Mouse (Mus musculus): ENCODE measurements around the gene Stmn1.

Gene Stmn1

DNA sequence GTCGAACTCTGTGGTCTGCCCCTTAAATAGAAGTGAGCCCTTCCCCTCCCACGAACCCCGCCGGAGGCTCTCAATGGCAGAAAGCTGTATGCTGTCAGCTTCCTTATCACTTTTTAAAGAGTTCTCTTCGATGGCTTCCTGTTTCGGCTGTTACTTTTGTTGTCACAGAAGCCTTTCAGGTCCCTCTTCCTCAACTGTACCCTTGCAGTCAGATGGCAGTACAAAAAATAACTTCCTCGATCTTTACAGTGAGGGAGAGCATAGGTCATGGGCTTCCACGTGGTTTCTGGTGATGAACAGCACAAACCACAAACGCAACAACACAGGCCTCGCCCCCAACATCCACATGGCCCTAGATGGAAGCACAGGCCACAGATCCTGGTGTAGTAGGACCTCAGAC, 7.8 kb upstream of the Stmn1 start:
- peak; percentile 77 to 79 for DNase-seq

DNA sequence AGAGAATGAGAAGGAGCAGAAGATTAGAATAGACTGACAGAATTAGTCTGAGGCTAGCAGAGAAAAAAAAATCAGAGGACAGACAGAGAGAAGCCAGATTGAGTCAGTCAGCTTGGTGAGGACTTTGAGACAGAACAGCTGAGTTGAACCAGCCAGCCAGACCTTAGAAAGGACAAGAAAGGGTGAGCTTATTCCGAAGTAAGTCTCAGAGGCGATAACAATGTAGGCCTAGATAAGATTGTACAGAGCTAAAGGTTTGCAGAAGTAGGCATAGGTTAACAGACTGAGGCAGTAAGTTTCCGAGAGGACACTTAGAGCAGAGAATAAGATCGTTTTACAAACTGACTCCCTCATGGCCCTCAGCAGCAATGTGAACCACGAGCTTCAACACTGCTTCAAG, 6.9 kb upstream of the Stmn1 start:
- DNase-seq = no peak

DNA sequence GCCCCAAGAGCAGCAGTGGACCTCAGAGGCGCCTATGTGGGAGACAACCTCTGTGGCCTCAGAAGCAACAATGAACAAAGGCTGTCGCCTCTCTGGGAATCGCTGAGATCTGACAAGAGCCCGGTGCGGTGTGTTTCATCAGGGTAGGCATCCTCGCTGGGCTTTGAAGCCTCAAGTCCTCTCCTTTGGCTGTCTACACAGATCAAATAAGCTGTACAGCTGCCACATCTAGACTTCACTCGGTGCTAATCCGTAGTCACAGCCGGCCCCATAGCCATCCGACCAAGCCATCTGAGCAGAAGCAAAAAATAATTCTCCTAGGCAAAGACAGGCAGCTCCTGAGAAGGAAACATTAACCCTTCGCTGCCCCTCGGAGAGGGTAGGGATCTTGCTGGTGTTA, 2.3 kb upstream of the Stmn1 start:
- no peak for DNase-seq

DNA sequence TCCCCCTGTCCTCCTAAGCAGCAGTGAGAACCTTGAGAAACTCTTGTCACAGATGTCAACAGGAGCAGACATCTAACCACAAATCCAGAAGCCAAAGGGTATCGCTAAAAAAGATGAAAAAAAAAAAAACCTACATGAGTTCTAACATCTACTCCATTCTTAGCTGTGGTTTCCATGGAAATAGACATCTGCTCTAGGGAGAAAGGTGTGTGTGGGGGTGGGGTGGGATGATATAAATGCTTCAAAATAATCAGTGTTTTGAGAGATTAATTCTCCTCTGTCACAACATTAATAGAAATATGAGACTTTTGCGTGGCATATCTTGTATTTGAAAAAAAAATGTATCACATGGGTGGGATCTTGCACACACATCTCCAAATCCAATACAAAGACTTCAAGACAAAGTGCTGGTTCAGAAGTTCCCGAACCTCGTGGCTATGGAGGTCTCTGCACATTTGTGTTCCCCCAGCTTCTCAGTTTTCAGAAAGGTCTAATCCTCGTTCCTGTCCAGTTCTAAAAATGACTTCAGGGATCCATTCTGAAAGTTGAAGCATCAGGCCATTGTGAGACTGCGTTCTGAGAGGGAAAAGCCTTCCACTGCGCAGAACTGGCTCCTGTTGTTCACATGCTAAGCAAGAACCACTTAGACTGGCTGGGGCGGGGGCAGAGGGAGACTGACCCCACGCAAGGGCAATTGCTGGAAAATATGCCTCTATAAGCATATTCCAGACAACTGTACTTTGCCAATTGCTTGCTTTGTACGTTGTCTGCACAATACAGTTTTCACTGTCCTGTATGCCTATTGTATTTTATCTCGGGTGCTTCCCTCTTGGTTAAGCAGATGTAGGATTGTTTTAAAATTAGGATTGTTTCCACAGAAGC, 1.5 kb upstream of the Stmn1 start:
- DNase-seq = no peak

DNA sequence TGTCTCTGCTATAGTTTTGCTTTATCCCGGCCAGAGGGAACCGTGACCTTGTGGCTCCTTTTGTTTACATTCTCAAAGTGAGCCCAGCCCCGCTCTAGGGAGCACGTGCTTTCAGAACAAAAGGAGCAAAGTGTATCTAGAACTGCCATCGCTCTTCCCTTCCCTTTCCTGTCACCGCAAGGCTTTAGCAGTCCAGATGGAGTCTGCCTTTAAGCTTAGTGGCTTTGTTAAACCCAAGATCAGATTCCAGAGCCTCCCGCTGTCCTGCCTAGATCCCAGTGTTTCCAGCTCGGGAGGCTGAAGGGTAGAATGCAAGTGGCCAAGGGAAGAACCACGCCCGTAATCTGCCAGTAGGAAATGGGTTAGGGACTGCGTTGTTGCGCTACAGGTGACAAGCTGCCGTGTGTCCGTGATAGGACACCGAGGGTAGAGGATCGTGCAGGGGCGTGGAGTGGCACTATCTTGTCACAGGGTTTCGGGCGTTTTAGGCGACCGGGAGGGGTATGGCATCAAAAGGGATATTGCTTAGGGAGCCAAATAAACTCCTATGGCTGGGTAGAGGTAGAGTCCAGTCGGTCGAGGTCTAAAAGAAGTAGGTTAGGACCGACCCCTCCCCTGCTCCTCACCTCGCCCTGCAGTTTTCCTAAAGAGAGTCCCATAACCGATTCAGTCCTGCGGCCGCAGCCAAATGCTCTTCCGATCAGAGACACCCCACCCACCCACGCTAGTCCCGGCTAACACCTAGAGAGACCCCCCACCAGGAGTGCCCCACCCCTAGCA, 495 bp upstream of the Stmn1 start:
- DNase-seq = peak; percentile 28 to 37

DNA sequence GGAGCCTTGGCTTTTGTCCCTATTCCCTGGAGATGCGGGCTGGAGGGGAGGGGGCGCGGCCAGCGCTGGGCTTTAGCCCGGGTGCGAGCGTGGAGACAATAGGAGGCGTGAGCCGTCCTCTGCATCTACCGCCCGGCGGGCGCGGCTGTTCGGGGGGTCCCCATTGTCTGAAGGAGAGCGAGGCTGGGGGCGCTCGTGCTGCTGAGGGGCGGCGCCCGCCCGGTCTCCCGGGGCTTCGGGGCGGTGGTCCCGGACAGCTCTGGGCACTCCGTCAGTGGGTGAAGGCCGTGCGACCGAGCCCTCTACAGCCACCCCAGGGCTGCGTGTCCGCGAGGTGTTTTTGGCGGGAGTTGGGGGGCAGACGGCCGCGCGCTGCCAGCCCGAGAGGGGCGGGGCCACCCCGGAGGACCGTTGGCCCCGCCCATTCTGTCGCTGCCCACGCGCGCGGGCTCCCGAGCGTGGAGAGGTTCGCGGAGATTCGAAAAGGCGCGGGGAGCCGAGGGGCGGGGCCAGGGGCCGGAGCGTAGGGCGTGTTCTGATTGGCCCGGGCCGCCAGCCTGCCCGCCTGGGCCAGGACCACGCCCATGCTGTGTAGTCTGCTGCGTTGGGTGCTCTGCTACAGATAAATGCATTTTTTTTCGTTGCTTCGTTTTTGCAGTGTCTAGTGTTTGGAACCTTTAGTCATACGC, 602 bp downstream of the Stmn1 start:
- DNase-seq = peak; percentile 99

DNA sequence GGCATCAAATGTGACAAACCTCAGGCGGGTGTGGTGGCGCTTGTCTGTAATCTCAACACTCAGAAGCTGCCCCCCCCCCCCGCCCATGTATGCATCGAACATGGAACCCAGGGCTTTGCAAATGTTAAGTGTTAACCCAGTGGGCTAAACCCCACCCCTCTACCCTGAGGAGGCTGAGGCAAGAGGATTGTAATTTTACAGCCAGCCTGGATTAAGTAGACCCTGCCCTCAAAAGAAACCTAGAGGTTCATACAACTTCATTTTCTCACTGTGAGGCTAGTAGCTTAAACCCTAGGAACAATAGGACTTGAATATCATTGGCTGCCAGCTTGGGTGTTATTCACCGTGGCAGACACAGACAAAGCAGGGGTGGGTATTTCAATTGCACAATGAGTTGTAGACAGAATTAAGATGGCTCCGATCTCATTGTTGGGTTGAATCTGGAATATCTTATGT, 1.2 kb downstream of the Stmn1 start:
- no peak for DNase-seq

DNA sequence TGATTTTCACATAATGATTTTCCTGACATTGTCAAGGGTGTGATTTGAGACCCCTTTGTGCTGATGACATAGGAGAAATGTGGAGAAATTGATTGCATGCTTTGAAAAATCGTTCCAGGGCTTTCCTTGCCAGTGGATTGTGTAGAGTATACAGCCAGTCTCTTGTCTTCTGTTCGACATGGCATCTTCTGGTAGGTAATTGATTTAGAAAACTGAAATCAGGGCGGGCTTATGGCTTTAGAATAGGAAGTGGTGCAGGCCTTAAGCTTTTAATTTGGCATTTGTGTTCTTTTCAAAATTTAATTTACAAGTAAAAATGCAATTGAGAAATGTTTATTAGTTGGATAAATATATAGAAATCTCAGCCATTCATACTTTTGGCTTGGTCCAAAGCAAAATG, 1.9 kb downstream of the Stmn1 start:
- DNase-seq = no peak

DNA sequence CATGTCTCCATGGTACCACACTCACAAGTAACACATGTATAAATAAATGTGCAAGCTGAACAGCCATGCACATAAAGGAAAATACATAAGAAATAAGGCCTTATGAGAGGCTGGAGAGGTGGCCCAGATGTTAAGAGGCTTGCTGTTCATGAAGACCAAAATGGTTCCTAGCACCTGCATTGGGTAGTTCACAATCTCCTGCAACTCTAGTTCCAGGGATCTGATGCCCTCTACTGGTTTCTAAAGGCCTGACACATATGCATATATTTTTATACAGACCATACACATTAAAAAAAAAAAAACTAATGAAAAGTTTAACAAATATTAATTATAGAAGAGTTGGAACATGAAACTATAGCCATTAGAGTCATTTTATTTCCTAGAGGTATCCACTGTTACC, 3.3 kb downstream of the Stmn1 start:
- no peak for DNase-seq

DNA sequence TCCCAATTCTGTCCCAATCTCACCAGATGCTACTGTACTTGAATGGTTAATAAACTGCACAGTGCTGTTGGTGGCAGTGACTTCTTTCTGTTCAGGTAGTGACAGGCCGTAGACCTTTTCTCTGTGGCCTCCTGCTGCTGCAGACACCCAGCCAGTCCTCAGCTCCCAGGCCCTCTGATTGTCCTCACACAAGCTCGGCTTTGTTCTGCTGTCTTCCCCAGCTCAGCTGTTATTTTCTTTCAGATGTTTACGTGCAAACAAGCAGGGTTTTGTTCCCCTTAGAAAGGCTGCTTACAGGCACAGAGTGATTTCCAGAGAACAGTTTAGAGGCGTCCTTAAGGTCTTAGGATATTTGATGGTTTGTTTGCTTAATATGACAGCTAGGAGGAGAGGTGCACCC, 5.6 kb downstream of the Stmn1 start:
- no peak for DNase-seq

DNA sequence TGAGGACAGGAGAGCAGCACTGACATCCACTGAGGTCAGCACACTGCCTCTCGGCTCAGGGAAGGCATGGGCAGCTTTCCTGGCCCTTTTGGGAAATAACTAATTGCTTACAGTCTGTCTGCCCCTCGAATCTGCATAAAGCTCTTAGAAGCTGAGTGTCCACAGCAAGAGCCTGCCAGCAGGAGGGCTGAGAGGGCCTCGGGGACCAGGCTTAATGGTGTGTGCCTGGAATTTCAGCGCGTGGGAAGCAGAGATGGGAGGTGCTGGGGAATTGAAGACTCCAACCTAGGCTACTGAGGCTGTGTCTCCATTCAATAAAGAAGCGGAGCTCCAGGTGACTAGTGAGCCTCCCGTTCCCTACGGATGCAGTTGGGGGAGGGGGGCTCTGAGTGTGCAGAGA, 6.1 kb downstream of the Stmn1 start:
- DNase-seq = no peak

DNA sequence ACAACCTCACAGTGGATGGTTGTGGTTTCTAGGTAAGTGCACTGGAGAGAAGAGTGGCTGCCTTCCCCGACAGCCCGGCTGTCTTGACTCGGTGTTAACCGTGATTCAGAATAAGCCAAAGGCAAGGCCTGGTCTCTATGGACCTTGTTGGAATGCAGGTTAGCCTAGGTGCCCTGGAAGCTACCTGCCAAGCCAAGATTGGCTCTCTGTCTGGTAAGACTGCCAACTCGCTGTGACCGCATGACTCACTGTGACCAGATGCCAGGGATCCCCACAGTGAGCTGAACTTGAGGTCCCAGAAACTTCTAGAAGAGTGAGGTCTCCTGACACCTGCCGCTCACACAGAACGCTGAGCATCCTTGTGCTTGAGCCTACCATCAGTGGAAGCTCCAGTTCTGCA, 8.8 kb downstream of the Stmn1 start:
- DNase-seq = no peak

DNA sequence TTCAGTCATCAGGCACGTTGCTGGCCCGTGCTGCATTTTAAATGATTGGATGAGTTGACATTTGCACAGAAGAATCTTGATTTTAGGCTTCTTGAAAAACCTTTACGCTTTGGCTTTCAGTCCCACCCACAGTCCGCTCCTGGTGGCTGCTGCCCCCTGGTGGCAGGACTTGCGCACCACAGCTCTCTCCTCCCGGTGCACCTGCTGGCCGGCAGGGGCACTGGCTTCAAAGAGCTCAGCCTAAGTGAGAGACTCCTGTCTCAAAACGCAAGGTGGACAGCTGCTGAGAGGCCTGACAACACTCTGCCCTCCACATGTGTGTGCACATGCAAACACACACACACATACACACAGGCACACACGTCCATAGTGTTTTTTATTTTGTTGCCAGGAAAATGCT, 9.9 kb downstream of the Stmn1 start:
- DNase-seq = peak; percentile 98

DNA sequence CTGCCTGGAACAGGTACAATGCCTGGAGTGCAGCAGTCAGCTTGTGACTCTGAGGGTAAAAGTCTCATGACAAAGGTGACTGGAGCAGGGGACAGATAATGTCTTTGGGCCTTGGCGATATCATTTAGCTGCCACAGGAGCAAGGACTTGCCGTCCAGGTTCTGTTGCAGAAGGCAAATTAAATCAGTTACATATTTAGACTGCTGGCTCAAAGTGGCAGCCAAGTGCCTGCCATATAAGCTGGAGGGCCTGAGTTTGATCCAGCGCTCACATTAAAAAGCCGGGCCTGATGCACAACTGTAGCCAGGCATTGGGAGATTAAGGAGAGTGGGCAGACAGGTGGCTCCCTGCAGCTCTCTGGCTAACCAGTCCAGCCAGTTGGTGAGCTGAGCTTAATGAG, 11.7 kb downstream of the Stmn1 start:
- DNase-seq = no peak

DNA sequence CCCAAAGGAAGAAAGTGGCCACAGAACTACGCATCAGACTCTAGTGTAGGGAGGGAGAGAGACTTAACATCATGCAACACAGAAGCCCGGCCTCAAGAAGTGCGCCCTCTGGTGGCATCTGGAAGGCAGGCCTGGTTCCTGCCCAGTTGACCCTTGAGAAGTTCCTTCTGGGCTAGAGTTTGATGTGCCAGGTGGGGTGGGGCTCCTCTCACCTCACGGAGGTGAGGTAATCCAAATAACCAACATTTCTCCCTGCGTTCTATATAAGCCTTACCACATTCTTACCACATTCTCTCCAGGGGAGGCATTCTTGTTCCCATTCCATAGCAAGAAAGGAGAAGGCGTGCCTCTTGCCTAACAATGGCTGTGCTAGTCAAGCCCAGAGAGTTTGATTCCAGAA, 12.7 kb downstream of the Stmn1 start:
- DNase-seq = peak; percentile 85 to 86

DNA sequence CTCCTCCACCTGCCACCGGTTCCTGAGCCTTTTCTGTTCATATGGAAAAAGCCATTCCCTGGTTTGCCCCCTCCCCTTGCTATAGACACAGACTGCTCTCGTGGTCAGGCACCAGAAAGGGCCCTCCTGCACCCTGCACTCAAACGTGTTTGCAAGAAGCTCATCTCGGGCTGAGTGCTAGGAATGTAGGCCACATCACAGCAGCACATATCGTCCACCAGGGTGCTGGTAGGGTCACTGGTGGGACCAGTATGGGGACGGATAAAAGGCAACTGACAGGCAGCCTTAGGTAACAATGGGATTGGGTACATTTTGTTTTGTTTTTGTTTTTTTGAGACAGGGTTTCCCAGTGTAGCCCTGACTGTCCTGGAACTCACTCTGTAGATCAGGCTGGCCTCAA, 13.2 kb downstream of the Stmn1 start:
- DNase-seq = no peak

DNA sequence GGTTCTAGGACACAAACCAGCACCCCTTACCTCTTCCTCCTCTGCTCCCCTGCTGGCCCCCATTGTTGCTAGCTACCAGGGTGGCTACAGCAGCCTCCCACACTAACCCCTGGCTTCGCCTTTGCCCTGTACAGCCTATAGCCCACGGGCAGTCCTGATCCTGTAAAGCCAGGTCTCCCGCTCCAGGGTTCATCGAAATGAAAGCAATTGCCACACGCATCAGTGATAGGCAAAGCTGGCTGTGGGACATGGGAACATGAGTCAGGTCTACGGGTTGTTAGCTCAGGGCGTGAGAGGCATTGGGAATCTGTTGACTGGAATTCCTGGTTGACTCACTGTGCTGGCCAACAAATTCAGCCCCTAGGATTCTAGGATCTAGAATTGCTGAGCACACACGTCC, 14.3 kb downstream of the Stmn1 start:
- DNase-seq = no peak

DNA sequence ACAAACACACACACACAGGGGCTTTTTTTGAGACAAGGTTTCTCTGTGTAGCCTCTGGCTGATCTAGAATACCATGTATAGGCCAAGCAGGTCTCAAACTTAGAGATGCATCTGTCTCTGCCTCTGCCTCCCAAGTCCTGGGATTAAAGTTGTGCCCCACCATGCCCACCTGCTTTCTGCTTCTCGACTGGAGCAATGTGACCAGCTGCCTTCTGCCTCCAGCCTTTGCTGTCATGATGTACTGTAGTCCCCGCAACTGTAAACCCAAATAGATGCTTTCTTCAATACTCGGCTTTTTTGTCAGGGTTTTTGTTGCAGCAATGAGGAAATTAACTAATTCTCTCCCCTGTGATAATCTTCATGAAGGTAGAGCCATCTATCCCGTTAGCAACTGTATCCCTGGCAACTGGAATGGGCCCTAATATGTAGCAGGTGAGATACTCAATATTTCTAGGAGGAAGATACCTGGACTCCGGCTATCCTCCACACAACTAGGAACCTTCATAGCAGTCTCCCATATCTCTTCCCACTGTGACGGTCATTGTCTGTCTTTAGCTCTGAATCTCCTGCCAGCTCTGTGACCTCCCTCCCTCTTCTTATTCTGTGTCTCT, 15.1 kb downstream of the Stmn1 start:
- DNase-seq = no peak

DNA sequence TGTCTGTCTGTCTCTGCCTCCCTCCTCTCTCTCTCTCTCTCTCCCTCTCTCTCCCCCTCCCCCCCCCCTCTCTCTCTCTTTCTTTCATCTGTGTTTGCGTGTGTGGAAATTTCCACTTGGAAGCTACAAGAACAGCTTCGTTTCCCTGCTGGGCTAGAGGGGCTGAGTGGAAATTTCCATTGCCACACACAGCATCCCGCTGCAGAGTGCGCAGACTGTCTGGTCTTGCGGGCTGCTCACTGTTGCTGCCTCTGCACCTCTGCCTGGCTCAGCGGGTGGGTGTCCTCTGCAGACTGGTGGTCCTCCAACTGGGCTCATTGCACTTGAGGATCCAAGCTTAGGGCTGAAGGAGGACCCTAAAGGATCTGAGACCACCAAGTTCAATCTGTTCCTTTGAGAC, 15.6 kb downstream of the Stmn1 start:
- DNase-seq = no peak

DNA sequence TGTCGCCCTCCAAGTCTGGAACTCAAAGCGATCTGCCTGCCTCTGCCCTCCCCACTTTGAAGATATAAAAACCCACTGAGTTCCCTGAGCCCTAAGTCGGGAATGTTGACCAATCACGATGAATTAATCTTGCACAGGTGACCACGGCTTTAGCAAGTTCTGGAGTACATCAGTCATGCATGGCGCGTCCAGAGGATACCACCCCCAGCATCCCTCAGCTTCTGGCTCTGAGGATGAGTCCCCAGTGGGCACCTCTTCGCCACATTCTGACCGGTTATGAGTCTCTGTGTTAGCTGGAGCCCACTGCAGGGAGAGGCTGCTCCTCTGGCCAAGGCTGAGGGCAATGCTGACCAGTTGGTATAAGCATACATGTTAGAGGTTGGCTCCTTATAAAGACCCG, 16.1 kb downstream of the Stmn1 start:
- DNase-seq = no peak

DNA sequence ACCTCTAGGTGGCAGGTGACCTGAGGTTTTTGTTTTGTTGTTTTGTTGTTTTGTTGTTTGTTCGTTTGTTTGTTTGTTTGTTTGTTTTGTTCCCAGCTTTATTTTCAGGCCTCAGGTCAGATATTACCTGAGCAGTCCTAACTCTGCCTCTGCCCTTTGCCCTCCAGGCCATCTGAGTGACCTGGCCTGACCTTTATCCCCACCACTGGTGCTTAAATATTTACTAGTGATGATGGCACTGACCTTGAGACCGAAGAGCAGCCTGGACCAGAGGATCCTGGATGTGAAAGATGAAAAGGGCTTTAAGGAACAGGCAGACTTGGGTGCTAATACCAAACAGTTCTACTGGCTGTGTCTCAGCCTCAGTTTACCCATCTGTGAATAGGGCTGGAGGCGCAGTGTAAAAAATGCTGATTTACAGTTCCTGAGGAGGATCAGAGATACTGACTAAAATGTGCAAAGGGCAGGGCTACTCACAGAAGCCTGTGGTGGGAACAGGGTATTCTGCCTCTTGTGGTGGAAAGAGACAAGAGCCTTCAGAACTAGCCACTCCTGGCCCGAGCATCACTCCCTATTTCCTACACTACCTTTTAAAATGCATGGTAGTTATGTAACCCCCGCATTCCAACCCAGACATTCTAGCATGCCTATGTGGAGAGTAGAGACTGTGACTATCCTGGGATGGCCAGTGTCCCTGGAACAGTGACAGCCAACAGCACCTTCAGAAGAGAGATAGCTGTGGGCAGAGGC, 17.2 kb downstream of the Stmn1 start:
- DNase-seq = no peak

DNA sequence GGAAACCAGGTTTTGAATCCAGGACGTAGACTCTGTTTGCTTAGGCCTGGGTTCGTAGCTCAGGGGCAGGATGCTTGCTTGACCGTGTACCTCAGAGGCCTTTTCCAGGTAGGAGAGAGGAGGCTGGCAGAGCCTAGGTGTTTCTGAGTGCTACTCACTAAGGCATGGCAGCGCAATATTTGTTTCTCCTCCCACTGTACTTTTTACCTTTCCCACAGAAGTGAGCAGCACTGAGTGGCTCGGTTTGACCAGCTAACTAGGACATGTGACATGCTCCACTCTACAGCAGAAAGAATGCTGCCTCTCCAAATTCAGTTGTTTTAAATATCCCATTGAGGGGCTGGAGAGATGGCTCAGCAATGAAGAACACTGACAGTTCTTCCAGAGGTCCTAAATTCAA, 20.1 kb downstream of the Stmn1 start:
- no peak for DNase-seq
